Mouse (Mus musculus) MEL (cell line): Measurements from ENCODE around the gene Fam213a. TPM values are rescaled to one million over a fixed set of nuclear protein-coding genes. Genes with fewer than 3 reads are reported as not detected.

Experiments used
- DNase-seq: peaks from one replicate; pipeline ENCODE4 v3.0.0; 2011; ENCODE audit warnings: low read depth, low spot score
- H3K27ac ChIP-seq: 2 replicates; pipeline ENCODE4 v1.5.1; 2012; ENCODE audit warnings: low read depth, mild to moderate bottlenecking, control low read depth, low read length, moderate library complexity; ENCODE audit not compliant: control insufficient read depth
- H3K27me3 ChIP-seq, 2 experiments: fragments of 150-350 bp in 1 of 2; sonication (generic) in 1 of 2; 2 replicates each; pipeline ENCODE4 v1.6.1; 2012; ENCODE audit warnings: low read length in 2 of 2, mild to moderate bottlenecking in 2 of 2, improper control_type of control experiment in 1 of 2, moderate library complexity in 1 of 2; ENCODE audit not compliant: insufficient read depth in 2 of 2, control insufficient read depth in 1 of 2
- H3K36me3 ChIP-seq, 2 experiments: 2 replicates each; pipeline ENCODE4 v1.6.1; 2012 to 2014; ENCODE audit warnings: low read length in 2 of 2, improper control_type of control experiment in 1 of 2, inconsistent platforms in 1 of 2, mild to moderate bottlenecking in 1 of 2; ENCODE audit not compliant: insufficient read depth in 2 of 2, control insufficient read depth in 1 of 2
- H3K4me1 ChIP-seq, 2 experiments: fragments of 150-350 bp in 1 of 2; sonication (generic) in 1 of 2; 2 replicates each; pipeline ENCODE4 v1.6.1; 2012; ENCODE audit warnings: low read length in 2 of 2, improper control_type of control experiment in 1 of 2, mild to moderate bottlenecking in 1 of 2; ENCODE audit not compliant: insufficient read depth in 2 of 2, control insufficient read depth in 1 of 2
- H3K4me3 ChIP-seq, 2 experiments: fragments of 150-350 bp in 1 of 2; sonication (generic) in 1 of 2; 2 replicates each; pipeline ENCODE4 v1.5.1; 2012; ENCODE audit warnings: low read depth in 2 of 2, low read length in 2 of 2, mild to moderate bottlenecking in 2 of 2, moderate library complexity in 2 of 2, control low read depth in 1 of 2, improper control_type of control experiment in 1 of 2; ENCODE audit not compliant: control insufficient read depth in 1 of 2, insufficient read depth in 1 of 2
- H3K79me2 ChIP-seq: 2 replicates; pipeline ENCODE4 v1.6.1; 2012; ENCODE audit warnings: mild to moderate bottlenecking, low read length, moderate library complexity; ENCODE audit not compliant: control insufficient read depth, poor library complexity, insufficient read depth
- H3K9ac ChIP-seq: 2 replicates; pipeline ENCODE4 v1.6.1; 2012; ENCODE audit warnings: low read depth, mild to moderate bottlenecking, control low read depth, low read length, moderate library complexity; ENCODE audit not compliant: control insufficient read depth, poor library complexity, severe bottlenecking
- H3K9me3 ChIP-seq: fragments of 150-350 bp; sonication (generic); replicated peaks from 2 replicates; pipeline ENCODE4 v1.6.1; 2012; ENCODE audit warnings: mild to moderate bottlenecking, low read length, improper control_type of control experiment, moderate library complexity; ENCODE audit not compliant: insufficient read depth
- BHLHE40 ChIP-seq: IDR thresholded peaks from 2 replicates; pipeline ENCODE4 v1.6.1; 2012; ENCODE audit warnings: low read depth, mild to moderate bottlenecking, inconsistent platforms, low read length, improper control_type of control experiment, borderline replicate concordance
- CTCF ChIP-seq, 3 experiments: IDR thresholded peaks in 2 of 3; conservative IDR thresholded peaks in 1 of 3; 2 replicates each; pipeline ENCODE4 v1.5.1; 2011 to 2012; ENCODE audit warnings: low read length in 3 of 3, low read depth in 2 of 3, mild to moderate bottlenecking in 2 of 3, improper control_type of control experiment in 1 of 3, inconsistent platforms in 1 of 3, mixed read lengths in 1 of 3, moderate library complexity in 1 of 3; ENCODE audit not compliant: control insufficient read depth in 1 of 3, insufficient read depth in 1 of 3, poor library complexity in 1 of 3, severe bottlenecking in 1 of 3
- GATA1 ChIP-seq: IDR thresholded peaks from 2 replicates; pipeline ENCODE4 v1.6.1; 2011; ENCODE audit warnings: low read depth, low read length, improper control_type of control experiment
- KAT2A ChIP-seq: conservative IDR thresholded peaks from 2 replicates; pipeline ENCODE4 v1.6.1; 2012; ENCODE audit warnings: low read depth, low read length, improper control_type of control experiment, inconsistent platforms
- MAFK ChIP-seq: IDR thresholded peaks from 2 replicates; pipeline ENCODE4 v1.6.1; 2011; ENCODE audit warnings: low read depth, mild to moderate bottlenecking, low read length, improper control_type of control experiment, borderline replicate concordance
- MYB ChIP-seq: IDR thresholded peaks from 2 replicates; pipeline ENCODE4 v1.6.1; 2011; ENCODE audit warnings: mild to moderate bottlenecking, low read depth, low read length, improper control_type of control experiment
- POLR2AphosphoS5 ChIP-seq: IDR thresholded peaks from 2 replicates; pipeline ENCODE4 v1.6.1; 2012; ENCODE audit warnings: low read depth, borderline replicate concordance, mild to moderate bottlenecking, inconsistent platforms, low read length, moderate library complexity, mixed read lengths
- RAD21 ChIP-seq: IDR thresholded peaks from 2 replicates; pipeline ENCODE4 v1.6.1; 2011; ENCODE audit warnings: mild to moderate bottlenecking, low read depth, low read length, improper control_type of control experiment
- SMC3 ChIP-seq: IDR thresholded peaks from 2 replicates; pipeline ENCODE4 v1.6.1; 2011; ENCODE audit warnings: low read depth, low read length, improper control_type of control experiment
- TAL1 ChIP-seq: IDR thresholded peaks from 2 replicates; pipeline ENCODE4 v1.6.1; 2012; ENCODE audit warnings: mild to moderate bottlenecking, inconsistent platforms, low read length, moderate library complexity, mixed read lengths
- TBP ChIP-seq: IDR thresholded peaks from 2 replicates; pipeline ENCODE4 v1.8.0; 2011; ENCODE audit warnings: low read depth, low read length, improper control_type of control experiment
- USF1 ChIP-seq: IDR thresholded peaks from 2 replicates; pipeline ENCODE4 v1.6.1; 2014; ENCODE audit warnings: low read depth, mild to moderate bottlenecking, inconsistent platforms, low read length, improper control_type of control experiment, moderate library complexity
- ZC3H11A ChIP-seq: IDR thresholded peaks from 2 replicates; pipeline ENCODE4 v1.6.1; 2012; ENCODE audit warnings: low read depth, mild to moderate bottlenecking, inconsistent platforms, low read length, improper control_type of control experiment
- ZNF384 ChIP-seq: IDR thresholded peaks from 2 replicates; pipeline ENCODE4 v1.6.1; 2012; ENCODE audit warnings: low read depth, mild to moderate bottlenecking, inconsistent platforms, low read length, improper control_type of control experiment
- polyA plus RNA-seq, 2 experiments: library from polyadenylated mRNA; stranded (reverse) in 1 of 2; unstranded in 1 of 2; fragments of >175 nt in 1 of 2; fragments of >200 nt in 1 of 2; gene quantifications; 2 replicates each; pipeline versions ENCODE4 v1.2.1 to v1.2.4; 2012; ENCODE audit warnings: low replicate concordance in 2 of 2, low read depth in 1 of 2; ENCODE audit not compliant: insufficient read length in 2 of 2, insufficient read depth in 1 of 2, missing spikeins in 1 of 2
- total RNA-seq: library from RNA; depleted of rRNA; stranded (reverse); fragments of 300-350 nt; gene quantifications from 2 replicates; pipeline ENCODE4 v1.2.3, GENCODE M21; 2012

Fam213a gene
- total and polyA plus RNA-seq, 3 experiments: 19.2 to 28.5 TPM; not detected in 1

DNA sequence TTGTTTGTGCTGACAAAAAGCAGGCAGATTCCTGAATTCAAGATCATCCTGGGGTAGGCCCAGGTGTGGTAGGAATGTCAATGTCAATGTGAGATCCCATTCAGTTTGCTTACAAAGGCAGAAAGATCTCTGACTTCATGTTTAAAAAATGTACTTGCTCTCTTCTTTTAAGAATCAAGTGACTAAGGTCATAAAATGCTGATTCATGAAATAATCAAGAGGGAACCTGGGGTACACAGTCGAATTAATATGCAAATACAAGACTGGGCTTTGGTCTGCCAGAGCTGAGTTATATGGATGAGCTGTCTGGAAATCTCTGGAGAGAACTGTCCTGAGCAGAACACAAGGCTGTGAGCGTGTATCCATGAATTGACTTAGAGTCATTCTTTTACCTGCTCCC, 33.8 kb upstream of the Fam213a start:
- no peak for TF ChIP-seq MYB
- no peak for TF ChIP-seq TBP
- Histone ChIP-seq H3K36me3 (no peaks in the 10 kb centered on the region), H3K27me3 (peaks cover 0 to 2% of the 10 kb centered on the region in 2 experiments; a peak in 3 of 4 replicates), H3K4me1 (no peaks in the 10 kb centered on the region), H3K79me2 (no peaks in the 10 kb centered on the region), H3K27ac (no peak overlapping the region), H3K9ac (no peak overlapping the region), H3K9me3 (no peaks in the 10 kb centered on the region), H3K4me3 (no peak overlapping the region)
- DNase-seq: no peak

DNA sequence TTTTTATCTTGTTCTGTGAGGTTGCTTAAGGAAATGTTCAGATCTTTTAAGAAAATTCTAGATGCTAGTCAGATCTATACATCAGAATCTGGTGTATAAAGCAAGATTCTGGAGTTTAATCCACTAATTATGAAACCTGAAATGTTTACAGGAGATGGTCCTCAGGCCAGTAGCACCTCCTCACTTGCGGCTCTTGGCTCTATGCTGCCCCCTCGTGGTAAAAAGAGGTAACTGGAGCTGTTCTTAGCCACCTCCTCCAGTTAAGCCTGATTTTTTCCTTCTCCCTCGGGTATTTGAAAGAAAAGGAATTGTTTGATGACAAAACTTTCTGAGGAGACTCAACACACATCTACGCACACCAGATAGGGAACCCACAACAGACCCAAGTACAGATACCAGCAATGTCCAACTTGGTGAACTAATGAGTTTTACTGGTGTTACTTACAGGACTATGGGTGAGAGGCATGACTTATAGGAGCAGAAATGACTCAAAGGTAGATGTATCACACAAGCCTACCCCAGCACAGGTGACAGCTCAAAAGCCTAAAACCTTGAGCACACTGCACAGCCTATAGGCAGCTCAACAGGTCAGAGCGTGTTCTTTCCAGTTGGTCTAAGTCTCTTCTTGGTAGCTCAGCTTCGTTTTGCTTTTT, 21.7 kb upstream of the Fam213a start:
- Histone ChIP-seq H3K9ac (no peak overlapping the region), H3K4me1 (no peaks in the 10 kb centered on the region)
- TF ChIP-seq KAT2A (no peak), USF1 (no peak), MYB (no peak), ZC3H11A (peak; percentile 60), ZNF384 (0 out of 2 replicates have a peak, but pooled peaks have one; percentile 11), CTCF (IDR thresholded peaks at IDR 0.05 in 2 of 3, conservative IDR thresholded peaks at IDR 0.05 in 1 of 3; ENCODE audit: control insufficient read depth in 1 of 3, insufficient read depth in 1 of 3, low read depth in 2 of 3, low read length in 3 of 3, poor library complexity in 1 of 3, severe bottlenecking in 1 of 3) (peak; percentile 77 to 91 (median 86)), SMC3 (peak; percentile 79), BHLHE40 (no peak), POLR2AphosphoS5 (no peak), RAD21 (peak; percentile 79), GATA1 (no peak), MAFK (no peak), TAL1 (no peak), TBP (no peak)
- TF ChIP-seq, all 39 proteins: peak for 5
- H3K79me2 ChIP-seq: no peaks in the 10 kb centered on the region
- peaks cover 2 to 10% of the 10 kb centered on the region in 2 experiments; a peak in 3 of 4 replicates for H3K27me3 ChIP-seq
- H3K9me3 ChIP-seq: no peaks in the 10 kb centered on the region
- H3K27ac ChIP-seq: no peak overlapping the region
- peak; percentile 79 for DNase-seq
- no peak overlapping the region for H3K4me3 ChIP-seq
- no peaks in the 10 kb centered on the region for H3K36me3 ChIP-seq
